Mouse (Mus musculus) kidney, adult 11 months (tissue): ENCODE measurements around the gene Meltf.

ENCODE experiments used
- DNase-seq: peaks from one replicate; pipeline ENCODE4 v3.0.0; 2022

Meltf gene

DNA sequence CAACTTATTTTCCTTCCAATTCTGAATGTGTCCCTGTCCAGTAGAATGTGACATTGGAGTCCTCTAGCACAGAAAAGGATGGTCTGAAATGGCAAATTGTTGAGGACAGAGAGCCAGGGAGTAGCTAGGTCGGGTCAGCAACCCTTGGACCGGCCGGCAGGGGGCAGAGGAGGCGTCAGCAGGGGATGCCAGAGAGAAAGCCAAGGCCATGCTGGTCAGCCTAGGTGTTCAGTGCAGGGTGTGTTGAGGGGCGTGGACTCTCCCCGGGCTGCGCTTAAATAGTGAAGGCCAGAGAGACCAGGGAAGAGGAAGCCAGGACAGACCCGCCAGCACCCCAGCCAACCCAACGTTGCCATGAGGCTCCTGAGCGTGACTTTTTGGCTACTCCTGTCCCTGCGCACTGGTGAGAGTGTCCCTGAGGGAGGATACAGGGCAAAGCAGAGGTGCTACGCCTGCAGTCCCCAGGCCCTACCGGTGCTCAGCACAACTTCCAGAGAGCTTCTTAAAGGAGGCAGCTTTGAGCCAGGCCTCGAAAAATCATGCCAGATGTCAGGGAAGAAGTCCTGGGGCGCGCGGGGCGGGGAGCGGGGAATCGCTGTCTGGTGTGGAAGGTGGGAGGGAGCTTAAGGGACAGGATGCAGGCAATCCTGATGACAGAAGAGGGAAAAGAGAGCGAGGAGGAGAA lies at the start of gene Meltf:
TSS of gene Meltf (plus strand) at position 238 of the 685 bp plus-strand sequence.
- DNase-seq, result peak; percentile 53

DNA sequence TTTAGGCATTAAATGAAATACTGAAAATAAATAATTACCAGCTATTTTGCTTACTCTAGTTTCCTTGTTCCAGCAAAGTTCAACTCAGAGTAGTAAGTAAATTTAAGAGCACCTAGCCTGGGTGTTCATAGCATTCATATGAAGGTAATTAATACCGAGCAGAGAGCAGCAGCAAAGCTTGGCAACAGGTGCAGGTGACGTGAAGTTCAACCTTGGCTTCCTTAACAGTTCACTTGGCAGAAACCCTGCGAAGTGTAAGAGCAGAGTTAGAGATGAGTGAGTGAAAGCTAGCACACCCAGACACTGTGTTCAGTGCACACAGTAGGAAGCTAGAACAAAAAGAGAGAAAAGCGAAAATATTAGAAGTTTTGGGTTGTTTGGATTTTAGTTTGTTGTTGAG lies 47.9 kb upstream of the Meltf start:
- DNase-seq, result peak; percentile 11

DNA sequence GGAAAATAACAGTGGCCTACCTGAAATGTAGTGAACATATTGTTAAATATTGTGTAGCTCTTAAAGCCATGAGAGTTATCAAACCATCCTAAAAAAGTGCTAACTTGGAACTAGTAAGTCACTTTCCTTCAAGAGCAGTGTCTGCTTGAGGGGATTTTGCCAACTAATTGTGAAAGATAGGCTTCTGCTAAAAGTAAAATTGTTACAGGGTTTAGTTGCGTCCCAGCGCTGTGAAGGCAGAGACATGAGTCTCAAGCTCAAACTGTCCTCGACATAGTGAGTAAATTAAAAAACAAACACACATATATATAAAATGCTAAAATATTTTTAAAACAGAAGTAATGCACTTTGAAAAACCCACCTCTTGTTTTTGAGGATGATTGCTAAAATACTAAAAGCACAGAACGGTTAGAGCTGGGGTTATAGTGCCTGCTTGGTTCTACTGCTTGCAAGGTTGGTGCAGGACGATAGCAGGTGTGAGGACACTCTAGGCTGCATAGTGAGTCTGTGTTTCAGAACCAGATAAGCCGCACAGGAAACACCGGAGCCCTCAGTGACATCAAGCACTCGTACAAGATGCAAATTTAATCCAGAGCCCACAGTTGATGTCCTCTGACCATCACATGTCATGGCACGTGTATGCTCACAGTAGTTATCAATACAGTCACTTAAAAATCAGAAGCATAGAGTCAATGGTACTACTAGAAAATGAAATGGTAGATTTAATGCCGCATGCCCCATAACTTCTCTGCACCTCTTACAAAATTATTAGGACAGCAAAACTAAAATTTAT lies 45.8 kb upstream of the Meltf start:
- DNase-seq, result no peak

DNA sequence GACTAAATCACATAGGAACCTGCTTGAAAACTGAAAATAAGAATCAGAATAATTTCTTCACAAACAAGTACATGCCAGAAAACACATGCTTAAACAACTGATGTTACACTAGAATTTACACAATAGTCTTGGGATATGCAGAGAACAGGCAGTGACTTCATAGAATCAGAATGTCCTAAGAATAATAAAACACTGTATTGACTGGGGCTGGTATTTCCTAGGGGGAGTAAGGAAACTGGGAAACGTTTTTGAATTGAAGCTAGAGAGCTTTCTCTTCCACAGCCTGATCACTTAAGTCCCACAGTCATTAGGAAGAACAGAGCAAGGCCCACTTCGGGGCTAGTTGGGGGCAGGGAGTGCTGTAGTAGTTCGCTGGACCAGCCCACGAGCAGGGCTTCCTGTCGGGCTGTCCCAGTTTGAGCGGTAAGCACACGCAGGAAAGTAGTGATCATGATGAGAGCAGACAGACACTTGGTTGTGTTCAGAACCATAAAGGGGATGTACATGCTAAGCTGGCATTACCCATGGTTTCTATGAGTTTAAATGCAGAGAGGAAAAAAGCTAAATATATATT lies 44.5 kb upstream of the Meltf start:
- peak; percentile 5 for DNase-seq

DNA sequence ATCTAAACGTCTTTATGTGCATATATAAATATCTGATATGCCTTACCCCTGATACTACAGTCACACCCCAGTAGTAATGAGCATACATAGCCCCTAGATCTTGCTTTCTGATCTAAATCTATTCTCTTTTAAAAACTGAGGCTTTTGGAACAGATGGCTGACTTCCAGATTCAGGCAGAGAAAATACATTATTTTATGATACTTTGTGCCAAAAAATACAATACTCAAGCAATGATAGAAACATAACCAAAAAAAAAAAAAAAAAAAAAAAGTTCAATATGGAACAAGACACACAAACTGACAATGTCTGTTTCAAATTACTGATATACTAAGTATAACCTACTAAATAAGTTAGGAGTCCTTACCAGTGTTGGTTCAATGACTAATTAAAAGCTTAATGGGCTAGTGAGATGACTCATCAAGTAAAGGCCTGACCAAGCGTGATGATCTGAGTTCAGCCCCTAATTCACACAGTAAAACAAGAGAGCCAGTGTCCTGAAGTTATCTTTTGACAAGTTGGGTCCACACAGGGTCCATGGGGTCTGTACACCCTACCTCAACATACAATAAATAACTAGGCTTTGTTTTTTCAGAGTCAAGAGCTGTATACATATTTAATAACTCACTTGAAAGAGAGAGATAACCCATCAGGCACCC lies 43.8 kb upstream of the Meltf start:
- no peak for DNase-seq

DNA sequence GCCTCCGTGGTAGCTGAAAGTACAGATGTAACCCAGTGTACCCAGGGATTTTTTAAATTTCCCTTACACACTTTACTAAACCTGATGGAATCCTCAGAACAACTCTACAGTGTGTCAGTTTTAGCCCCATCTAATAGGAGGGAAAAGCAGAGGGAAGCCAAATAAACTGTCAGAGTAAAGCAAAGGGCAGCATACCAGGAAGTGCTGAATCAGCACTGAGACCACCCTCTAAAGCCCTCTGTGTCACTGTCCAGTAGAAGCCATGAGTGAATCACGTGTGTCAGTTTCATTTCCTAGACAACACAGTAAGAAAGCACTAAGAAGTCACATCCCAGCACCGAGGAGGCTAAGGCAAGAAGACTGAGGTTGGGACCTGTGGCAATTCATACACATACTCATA lies 41.2 kb upstream of the Meltf start:
- DNase-seq, result no peak

DNA sequence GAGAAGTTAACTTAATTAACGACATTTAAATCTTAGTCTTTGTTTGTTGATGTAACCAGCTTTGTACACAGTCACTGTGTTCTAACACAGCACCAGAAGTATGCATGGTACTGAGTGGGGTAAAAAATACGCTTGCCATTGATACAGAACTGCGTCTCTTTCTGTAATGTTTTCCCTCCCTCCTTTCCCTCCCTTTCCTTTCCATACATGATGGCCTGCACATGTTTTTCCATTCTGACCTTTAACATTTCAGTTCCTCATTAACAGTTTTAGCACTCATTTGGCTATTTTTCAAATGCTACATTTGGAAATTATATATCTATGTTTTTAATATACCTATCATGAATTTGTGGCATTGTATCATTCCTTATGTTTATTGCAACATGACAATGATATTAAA lies 34.4 kb upstream of the Meltf start:
- no peak for DNase-seq

DNA sequence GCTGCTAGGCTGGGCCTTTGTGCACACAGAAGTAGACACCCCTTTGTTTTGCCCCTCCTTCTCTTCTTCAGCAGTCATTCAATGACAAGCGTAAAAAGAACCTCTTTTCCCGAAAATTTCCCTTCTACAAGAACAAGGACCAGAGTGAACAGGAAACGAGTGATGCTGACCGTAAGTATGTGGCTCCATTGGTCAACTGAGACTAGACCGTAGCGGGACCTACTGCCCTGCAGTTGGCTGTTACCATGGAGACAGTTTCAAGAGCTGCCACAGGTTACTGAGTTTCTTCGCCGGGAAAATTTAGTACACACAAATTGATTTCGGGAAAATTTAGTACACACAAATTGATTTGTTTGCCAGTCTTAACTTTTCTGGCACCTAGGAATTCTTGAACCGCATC lies 31.8 kb upstream of the Meltf start:
- no peak for DNase-seq

DNA sequence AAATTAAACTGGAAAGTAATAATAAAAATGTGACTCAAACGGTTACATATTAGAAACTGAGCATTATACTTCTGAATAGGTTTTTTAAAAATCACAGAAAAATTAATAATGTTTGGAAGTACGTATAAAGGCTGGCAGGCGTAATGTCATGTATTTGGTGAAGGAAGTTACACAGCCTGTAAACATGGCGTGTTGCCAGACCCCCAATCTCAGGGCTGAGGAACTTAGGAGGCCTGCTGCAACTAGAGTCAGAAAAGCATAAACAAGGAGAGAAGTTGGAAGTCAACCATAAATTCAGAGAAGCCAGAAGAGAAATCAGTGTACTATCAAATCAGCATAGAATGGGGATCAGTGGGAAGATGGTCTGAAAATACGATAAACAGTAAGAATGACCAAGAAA lies 14.7 kb upstream of the Meltf start:
- DNase-seq, result no peak

DNA sequence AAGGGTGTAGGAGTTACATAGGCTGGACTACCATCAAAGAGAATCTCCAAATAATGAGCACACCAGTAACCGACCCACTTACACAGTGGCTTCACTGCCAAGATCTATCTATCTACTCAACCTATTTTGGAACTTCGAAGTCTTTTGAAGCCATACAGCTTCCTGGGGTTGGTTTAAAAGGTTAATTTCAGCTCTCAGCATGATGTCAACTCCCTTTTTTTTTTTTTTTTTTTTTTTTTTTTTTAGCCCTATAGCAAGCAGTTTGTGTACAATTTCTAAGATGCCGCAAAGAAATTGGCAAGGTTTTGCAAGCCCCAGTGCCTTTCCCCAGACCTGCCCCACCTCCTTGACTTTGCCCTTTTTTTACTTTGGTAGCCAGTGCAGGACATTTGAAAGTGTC lies 13.4 kb upstream of the Meltf start:
- DNase-seq, result no peak

DNA sequence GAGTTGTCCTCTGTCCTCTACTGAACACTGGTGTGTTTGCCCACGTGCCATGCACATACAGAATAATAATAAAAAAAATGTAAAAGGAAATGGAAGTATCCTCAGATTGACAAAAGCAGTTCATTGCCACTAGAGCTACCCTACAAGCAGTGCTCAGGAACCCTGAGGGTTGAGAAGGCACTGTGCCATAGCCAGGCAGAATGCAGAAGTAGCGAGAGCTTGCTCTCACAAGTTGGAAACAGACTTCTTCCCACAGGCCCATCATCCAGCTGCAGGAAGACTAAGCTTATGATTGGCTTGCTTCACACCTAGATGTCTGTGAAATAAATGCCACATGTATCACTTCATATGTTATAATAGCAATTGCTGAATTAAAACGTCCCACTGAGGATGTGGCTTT lies 11.7 kb upstream of the Meltf start:
- no peak for DNase-seq

DNA sequence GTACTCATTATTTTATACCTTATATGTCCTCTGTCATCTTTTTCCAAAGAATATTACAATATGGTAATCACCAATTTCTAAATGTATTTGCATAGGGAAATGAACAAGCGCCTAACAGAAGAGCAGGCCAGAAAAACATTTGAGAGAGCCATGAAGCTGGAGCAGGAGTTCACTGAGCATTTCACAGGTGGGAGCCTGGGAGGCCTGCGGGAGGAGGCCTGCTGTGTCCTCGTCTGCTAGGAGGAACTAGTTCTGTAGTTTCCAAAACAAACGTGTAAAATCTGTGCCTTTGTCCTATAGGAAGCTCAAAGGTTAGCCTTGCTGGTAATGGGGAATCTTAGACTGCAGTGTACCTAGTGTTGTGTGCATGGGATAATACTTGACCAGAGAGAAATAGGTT lies 10.9 kb upstream of the Meltf start:
- DNase-seq, result no peak

DNA sequence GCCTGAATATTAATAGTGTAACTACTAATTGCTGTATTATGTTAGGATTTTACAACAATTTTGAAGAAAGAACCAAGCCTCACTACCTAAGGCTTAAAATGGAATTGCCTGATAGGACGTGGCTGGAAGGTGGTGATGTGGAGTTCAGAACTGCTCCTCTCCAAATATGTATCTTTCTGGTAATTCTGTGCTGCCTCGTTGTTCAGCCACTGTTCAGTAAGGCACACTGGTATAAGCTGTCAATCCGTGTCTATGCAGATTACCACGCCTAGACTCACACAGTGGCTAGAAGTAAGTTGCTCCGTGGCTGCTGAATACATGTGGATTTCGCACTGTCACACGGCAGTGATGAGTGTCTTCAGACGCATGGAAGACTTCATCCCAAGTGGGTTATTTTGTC lies 4.9 kb upstream of the Meltf start:
- no peak for DNase-seq

DNA sequence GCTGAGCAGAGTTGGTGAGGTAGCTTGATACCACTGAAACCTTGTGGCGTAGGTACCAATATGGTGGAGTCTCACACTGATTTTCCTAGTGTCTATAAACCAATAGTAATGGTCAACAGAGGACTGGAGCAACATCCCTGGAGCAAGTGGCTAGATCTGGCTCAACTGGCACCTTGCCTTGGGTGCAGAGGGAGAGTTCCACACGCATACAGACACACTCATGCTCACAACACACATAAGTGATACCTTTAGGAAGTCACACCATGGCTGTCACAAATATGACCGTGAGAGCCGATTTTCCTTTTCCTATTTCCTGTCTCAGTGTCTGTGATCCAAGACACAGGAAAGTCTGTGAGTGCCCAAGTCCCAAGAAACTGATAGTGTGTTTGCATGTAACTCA lies 3.2 kb upstream of the Meltf start:
- no peak for DNase-seq

DNA sequence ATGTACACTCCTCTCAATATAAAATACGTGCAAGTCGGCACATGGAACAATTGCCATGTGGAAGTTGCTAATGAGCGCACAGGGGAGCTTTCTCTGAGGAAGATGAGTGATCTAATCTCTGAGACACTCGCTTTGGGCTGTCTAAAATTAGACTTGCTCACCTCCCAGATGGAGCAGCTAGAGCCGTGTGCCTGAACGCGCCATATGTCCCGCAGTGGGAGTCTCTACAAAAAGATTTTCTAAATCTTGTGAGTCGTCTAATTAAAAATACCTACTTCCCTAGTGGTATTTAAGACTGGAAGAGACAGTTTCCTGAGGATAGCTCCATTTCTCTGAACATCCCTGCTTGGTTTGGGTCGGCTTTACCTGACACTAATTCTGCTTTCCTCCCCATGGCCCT lies 2.2 kb upstream of the Meltf start:
- DNase-seq, result no peak

DNA sequence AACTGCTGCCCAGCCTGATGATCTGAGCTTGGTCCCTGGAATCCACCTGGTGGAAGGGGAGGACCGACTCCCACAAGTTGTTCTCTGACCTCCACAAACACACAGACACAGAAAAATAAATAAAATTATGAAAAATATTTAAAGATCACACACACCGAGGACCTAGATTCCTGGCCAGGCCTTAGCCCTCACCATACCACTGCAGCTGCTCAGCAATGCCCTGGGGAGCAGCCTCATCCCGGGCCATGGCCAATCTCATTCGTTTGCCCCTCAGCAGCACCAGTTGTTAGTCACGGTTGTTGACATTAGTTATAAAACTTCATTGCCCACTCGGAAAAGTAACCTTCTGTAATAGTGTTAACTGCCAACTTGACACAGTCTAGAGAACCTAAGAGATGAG lies 558 bp upstream of the Meltf start:
- no peak for DNase-seq

DNA sequence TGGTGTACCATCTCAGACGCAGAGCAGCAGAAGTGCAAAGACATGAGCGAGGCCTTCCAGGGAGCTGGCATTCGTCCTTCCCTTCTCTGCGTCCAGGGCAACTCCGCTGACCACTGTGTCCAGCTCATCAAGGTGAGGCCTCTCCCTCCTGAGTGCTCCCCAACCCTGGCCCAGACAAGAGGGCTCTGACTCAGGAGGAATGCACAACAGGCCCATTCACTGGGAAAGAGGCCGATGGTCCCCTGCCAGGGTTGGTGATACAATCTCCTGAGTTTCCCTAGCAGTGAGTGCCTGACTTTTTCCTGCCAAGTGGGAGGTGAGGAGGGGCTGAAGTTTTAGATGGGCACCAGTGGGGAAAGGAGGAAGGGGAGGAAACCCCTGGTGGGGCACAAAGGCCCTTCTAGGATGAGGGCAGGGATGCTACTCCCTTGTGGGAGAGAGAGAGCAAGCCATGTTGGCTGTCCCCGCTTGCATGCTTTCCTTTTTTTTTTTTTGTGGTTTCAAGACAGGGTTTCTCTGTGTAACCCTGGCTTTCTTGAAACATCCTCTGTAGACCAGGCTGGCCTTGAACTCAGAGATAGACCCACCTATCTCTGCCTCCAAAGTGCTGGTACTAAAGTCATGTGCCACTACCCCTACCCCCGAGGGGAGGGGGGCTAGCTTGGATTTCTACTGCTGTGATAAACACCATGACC lies 1.7 kb downstream of the Meltf start:
- DNase-seq, result no peak

DNA sequence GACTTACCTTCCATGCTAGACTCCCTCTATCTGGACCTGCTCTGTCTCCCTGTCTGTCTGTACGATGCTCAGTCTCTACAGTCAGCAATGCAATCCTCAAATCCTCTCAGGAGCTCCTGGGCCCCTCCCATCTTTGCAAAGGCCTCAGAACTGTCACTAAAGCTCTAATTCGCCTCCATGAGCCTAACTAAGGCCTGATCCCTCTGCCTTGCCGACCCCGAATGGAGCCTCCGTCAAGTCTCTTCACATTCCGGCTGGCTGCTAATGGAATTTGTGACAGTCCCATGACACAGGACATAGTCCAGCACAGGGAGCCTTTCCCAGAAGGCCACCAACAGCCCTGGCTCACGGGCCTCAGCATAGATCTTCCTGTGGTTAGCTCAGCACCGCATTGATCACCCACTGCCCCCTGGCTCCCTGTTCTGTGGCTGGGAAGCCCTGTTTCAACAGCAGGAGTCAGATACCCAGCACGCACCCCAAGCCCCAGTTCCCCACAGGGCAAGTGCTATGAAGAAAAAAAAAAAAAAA lies 3.8 kb downstream of the Meltf start:
- DNase-seq, result no peak

DNA sequence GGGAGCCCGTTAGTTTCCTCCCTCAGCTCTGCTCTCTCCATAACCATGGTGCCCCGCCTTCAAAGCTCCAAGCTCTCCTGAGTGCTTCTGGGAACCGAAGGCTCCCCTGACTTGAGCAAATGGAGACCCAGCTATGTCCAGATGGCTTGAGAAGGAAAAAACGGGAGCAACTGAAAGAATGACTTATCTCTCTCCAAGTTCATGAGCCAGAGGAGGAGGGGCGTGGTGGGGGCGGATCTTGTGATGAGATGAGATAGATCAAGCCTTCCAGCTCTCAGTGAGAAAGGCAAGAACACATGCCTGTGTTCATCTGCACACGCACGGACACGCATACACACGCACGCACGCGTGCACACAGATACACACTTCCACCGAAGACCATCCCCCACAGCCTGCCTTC lies 4.7 kb downstream of the Meltf start:
- DNase-seq, result no peak

DNA sequence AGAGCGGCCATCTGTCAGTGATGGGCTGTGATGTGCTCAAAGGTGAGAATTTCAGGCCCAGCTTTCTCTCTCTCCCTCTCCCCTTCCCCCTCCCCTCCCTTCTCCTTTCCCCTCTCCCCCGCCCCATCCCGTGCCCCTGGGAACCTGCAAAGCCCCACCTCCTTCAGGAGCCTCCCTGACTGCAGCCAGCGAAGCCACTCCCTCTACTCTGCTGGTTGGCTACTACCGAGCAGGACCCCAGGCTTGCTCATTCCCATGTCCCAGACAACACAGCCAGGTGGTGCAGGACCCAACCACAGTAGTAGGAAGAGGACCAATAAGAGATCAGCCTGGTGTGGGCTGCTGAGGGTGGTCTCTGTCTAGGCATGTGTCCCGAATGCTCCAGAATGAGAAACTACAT lies 5.3 kb downstream of the Meltf start:
- DNase-seq, result no peak

DNA sequence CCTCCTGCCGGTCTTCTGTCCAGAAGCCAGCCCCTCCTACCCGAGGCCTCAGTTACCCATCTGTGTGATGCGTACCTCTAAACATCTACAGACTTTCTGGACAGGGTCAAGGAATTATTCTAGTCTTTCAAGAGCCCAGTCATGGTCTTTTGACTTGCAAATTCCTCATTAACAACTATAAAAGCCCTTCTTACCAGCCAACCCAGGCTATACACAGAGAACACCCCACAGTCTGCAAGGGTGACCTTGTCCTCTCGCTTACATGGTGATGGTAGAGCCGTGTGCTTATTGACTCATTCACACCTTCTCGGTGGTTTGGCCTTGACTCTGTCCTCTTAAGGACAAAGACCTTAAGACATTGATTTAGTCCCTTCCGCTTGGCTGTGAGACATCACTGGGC lies 12.3 kb downstream of the Meltf start:
- DNase-seq, result no peak

DNA sequence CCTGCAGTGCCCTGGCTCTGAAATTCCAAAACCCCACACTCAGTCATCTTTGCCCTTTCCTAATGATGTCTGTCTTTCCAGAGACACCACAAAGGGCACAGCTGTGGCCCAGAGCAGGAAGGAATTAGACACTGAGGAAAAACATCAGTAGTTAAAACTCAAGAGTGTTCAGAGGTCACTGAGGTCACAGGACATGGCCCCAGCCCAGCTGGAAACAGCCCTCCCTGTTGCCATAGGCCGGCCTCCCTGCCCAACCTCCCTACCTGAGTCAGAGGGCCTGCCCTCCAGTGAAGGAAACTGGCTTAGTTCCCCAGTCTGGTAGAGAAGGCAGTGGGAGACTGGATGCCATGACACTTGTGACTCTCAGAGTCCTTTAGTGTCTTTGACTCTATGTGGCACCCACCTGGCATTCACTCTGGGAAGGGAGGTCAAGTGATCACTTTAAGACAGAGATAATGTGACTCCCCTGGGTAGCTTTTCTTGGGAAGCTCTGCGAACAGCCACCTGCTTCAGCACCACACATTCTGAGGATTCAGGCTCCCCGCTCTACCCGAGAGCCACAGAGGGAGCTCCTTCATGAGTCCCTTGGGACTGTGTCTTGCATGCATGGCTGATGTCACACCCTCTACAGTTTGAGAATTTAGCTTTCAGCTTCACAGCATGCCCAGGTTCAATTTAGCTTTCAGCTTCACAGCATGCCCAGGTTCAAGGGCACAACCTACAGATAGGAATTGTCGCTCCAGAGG lies 15.0 kb downstream of the Meltf start:
- no peak for DNase-seq
